Mouse (Mus musculus) heart, embryonic 11.5 days (tissue): Measurements from ENCODE around the gene Otop3. TPM values are rescaled to one million over a fixed set of nuclear protein-coding genes. Genes with fewer than 3 reads are reported as not detected.

Experiments used
- ATAC-seq: fragments of 200-750 bp; cut with Nextera tagmentation; replicated peaks from 2 replicates; pipeline ENCODE4 v1.8.0; 2017; ENCODE audit warnings: moderate library complexity; ENCODE audit not compliant: insufficient number of reproducible peaks, low FRiP score, low TSS enrichment
- H3K27ac ChIP-seq: fragments of 300-500 bp; sonication (generic); 2 replicates; pipeline ENCODE4 v1.5.1; 2014; ENCODE audit warnings: mild to moderate bottlenecking, low read depth, low read length
- H3K27me3 ChIP-seq: fragments of 300-500 bp; sonication (generic); 2 replicates; pipeline ENCODE4 v1.6.1; 2014; ENCODE audit warnings: mild to moderate bottlenecking, low read length, mixed read lengths; ENCODE audit not compliant: control insufficient read depth, insufficient read depth
- H3K36me3 ChIP-seq: fragments of 300-500 bp; sonication (generic); 2 replicates; pipeline ENCODE4 v1.6.1; 2014; ENCODE audit warnings: mild to moderate bottlenecking, low read length, moderate library complexity, mixed read lengths; ENCODE audit not compliant: control insufficient read depth, insufficient read depth
- H3K4me1 ChIP-seq: fragments of 300-500 bp; sonication (generic); 2 replicates; pipeline ENCODE4 v1.6.1; 2014; ENCODE audit warnings: low read length; ENCODE audit not compliant: control insufficient read depth, insufficient read depth
- H3K4me2 ChIP-seq: fragments of 300-500 bp; sonication (generic); 2 replicates; pipeline ENCODE4 v1.6.1; 2014; ENCODE audit warnings: mild to moderate bottlenecking, moderate library complexity
- H3K4me3 ChIP-seq: fragments of 300-500 bp; sonication (generic); 2 replicates; pipeline ENCODE4 v1.5.1; 2014; ENCODE audit warnings: low read depth, low read length
- H3K9ac ChIP-seq: fragments of 300-500 bp; sonication (generic); 2 replicates; pipeline ENCODE4 v1.6.1; 2014; ENCODE audit warnings: mild to moderate bottlenecking, low read depth, low read length, moderate library complexity
- H3K9me3 ChIP-seq: fragments of 300-500 bp; sonication (generic); replicated peaks from 2 replicates; pipeline ENCODE4 v1.6.1; 2016; ENCODE audit warnings: low read length; ENCODE audit not compliant: control insufficient read depth
- WGBS: fragments of 180-500 bp; shearing (Covaris S2); extraction: QIAGEN DNeasy Blood & Tissue Kit; methylation state at CpG from one replicate; pipeline ENCODE4 v1.1.7; 2014; ENCODE audit not compliant: insufficient replicate concordance; 5-methylcytosine and 5-hydroxymethylcytosine counted together
- polyA plus RNA-seq: library from polyadenylated mRNA; unstranded; fragments of >200 nt; fragmentation: Nextera tagmentation; extraction: Ambion mirVana; gene quantifications from 2 replicates; pipeline ENCODE4 v1.2.1, GENCODE M21; 2014

Otop3 gene
- polyA plus RNA-seq, 1 experiment from 2014 or later = not detected

DNA sequence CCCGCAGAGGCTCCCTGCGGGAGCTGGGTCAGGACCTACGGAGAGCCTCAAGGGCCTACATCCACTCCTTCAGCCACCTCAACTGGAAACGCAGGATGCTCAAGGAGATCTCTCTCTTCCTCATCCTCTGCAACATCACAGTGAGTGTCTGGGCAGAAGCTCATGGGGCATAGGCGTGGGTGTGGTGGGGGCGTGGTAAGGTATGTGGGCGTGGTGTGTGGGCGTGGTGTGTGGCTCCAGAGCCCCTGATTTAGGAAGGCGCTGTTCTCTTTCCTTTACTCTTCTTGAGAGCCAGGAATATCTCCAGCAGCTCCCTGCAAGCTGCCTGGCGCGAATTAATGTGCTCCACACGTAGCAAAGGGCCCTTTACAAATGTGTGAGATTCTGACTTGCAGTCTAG, 10.4 kb downstream of the Otop3 start:
- no peak overlapping the region; the same call in 1 of the 2 replicates for H3K4me2 ChIP-seq
- no peaks in the 10 kb centered on the region for H3K36me3 ChIP-seq
- H3K9ac ChIP-seq = no peak overlapping the region
- no peaks in the 10 kb centered on the region for H3K4me1 ChIP-seq
- H3K4me3 ChIP-seq = no peak overlapping the region
- no peak for ATAC-seq
- H3K9me3 ChIP-seq = no peaks in the 10 kb centered on the region
- H3K27me3 ChIP-seq = peaks cover 59% of the 10 kb centered on the region
- 10% methylated on average over 12 of the region's 12 CpGs for WGBS
- no peak overlapping the region for H3K27ac ChIP-seq

DNA sequence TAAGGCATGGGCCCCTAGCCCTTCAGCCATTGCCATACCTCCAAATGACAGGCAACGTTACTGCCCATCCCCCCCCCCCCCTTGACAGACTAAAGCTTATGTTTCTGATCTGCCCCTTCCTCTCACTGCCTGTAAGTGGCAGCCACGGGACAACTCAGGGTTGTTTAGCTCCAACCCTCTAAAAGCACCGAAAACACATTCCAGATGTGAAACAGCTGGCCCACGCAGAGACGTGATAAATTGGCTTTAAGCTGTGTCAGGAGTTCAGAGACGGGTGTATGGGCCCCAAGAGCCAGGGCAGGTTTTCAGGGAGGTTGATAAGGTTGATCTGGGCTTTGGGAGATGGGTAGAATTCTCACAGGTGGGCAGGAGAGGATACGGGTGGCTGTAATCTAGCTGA, 11.0 kb downstream of the Otop3 start:
- Histone ChIP-seq H3K4me1 (no peaks in the 10 kb centered on the region), H3K4me3 (no peak overlapping the region), H3K27ac (no peak overlapping the region), H3K4me2 (no peak overlapping the region), H3K36me3 (no peaks in the 10 kb centered on the region), H3K9ac (no peak overlapping the region), H3K27me3 (peaks cover 57% of the 10 kb centered on the region), H3K9me3 (no peaks in the 10 kb centered on the region)
- no peak for ATAC-seq
- WGBS = 32% methylated on average over 7 of the region's 7 CpGs

DNA sequence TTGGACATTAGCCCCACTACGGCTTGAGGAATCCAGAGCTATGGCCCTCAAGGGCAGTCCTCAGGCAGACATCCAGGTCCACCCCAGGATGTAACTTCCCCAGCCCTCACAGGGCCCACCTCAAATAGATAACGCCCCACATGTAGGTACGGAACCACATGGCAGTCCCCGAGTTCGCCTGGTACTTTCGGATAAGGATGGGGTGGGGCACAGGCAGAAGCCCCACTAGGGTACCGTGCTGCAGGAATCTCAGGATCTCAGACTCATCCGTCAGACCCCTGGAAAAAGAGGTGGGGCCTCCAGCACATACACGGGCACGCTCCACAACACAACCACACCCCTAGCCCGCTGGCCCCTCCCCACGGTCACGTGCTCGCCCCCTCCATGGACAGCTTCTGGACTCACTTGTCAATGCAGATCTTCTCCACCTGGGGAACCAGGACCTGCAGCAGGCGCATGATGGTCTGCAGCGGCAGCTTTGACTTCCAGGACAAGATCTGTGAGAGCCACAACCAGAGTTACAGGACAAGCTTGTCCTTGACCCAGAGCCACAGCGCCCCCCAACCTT, 14.2 kb downstream of the Otop3 start:
- 46% methylated on average over 17 of the region's 17 CpGs for WGBS
- Histone ChIP-seq H3K27ac (no peak overlapping the region), H3K36me3 (no peaks in the 10 kb centered on the region), H3K9ac (no peak overlapping the region), H3K27me3 (peaks cover 46% of the 10 kb centered on the region), H3K4me2 (peak overlapping the region; percentile 12; the same call in 1 of the 2 replicates), H3K4me1 (no peaks in the 10 kb centered on the region), H3K9me3 (no peaks in the 10 kb centered on the region), H3K4me3 (no peak overlapping the region)
- no peak for ATAC-seq

DNA sequence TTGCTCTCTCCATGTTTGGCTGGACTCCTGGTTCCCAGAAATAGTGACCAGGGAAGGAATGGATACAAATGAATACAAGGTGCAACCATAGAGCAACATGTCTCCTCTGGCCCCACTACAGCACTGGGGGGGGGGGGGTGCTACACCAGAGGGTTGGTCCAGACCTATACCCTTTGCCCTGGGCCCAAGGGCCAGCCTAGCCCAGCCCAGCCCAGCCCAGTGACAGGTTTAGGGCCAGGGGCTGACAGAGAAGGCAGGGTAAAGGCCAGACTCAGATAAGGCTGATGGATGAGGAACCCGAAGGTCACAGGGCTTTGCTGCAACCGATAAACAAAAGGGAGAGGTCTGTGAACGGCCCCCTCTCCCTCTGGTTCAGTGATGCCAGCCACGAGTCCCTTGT, 15.4 kb downstream of the Otop3 start:
- Histone ChIP-seq H3K27me3 (peaks cover 39% of the 10 kb centered on the region), H3K36me3 (no peaks in the 10 kb centered on the region), H3K9ac (no peak overlapping the region), H3K4me3 (no peak overlapping the region), H3K4me2 (no peak overlapping the region), H3K4me1 (no peaks in the 10 kb centered on the region), H3K9me3 (no peaks in the 10 kb centered on the region), H3K27ac (no peak overlapping the region)
- 46% methylated on average over 4 of the region's 4 CpGs for WGBS
- no peak for ATAC-seq

DNA sequence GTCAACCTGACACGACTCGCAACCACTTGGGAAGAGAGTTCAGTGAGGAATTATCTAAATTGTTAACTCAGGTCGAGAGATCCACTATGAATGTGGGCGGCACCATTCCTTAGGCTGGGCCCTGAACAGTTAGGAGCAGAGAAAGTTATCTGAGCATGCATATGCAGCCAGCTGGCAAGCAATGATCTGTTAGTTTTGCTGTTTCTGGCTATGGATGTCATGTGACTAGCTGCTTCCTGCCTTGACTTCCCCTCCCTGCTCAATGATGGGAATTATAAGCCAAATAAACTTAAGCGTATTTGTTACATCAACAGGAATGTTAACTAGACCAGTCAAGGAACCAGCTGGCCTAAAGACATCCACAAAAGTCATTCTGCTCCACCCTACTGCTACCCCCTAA, 18.8 kb downstream of the Otop3 start:
- Histone ChIP-seq H3K9ac (no peak overlapping the region), H3K4me2 (no peak overlapping the region), H3K4me3 (no peak overlapping the region), H3K27me3 (peaks cover 27% of the 10 kb centered on the region), H3K27ac (no peak overlapping the region), H3K9me3 (no peaks in the 10 kb centered on the region), H3K36me3 (no peaks in the 10 kb centered on the region), H3K4me1 (no peaks in the 10 kb centered on the region)
- no peak for ATAC-seq
- 83% methylated on average over 5 of the region's 5 CpGs for WGBS

DNA sequence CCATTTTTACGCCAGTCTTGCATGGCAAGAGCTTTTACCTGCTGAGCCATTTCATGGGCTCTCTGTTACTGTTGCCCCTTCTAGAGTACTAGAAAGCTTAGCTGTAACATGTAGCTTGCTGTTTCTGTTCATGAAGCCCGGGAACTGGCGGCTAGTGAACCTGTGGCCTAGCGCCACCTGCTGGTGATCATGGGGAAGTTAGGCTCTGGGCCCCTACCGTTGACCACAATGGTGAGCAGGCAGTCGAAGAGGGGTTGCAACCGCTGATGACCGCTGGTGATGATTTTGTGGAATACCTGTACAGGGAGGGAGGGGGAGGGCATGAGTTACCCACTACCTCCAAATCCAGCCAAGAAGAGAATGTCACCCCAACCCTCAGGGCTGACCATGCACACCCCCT, 19.7 kb downstream of the Otop3 start:
- no peaks in the 10 kb centered on the region; the same call in 1 of the 2 replicates for H3K4me1 ChIP-seq
- peaks cover 23% of the 10 kb centered on the region for H3K27me3 ChIP-seq
- WGBS = 9% methylated on average over 8 of the region's 8 CpGs
- no peak overlapping the region for H3K9ac ChIP-seq
- H3K4me3 ChIP-seq = no peak overlapping the region
- no peak overlapping the region for H3K4me2 ChIP-seq
- H3K9me3 ChIP-seq = no peaks in the 10 kb centered on the region
- ATAC-seq = 0 out of 2 replicates have a peak, but pooled peaks have one; percentile 19
- no peaks in the 10 kb centered on the region for H3K36me3 ChIP-seq
- H3K27ac ChIP-seq = no peak overlapping the region

DNA sequence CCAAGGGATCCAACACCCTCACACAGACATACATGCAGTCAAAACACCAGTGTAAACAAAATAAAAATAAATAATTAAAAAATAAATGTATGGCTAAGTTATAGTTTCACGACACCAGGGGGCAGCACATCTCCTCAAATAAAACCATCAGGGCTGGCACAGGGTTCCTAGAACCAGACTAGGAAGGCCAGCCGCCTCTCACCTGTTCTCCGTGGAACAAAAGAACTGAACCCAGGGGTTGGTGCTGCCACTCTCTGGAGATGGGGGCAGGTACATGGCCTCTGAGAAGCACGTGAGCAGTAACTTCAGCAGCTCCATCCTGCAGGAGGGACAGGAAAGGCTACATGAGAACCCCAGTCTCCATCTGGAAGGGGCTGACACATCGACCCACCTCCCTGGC, 23.9 kb downstream of the Otop3 start:
- no peak overlapping the region for H3K27ac ChIP-seq

DNA sequence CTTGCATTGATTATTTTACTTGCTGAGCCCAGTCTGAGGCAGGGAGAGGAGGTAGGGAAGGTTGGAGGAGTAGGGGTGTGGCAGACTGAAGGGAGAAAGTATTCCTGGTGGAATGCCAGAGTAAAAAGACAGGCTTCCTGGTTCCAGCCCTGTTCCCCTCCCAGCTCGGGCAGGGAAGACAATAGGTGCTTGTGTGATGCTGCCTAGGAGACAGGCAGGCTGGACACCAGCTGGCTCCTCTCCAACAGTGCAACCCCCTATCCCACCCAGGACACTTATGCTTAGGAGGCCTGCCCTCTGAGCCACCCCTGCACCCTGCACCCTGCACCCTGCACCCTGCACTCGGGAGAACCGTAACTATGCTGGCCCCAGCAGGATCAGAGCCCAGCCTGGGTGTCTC, 24.8 kb downstream of the Otop3 start:
- peaks cover 20% of the 10 kb centered on the region for H3K27me3 ChIP-seq
- no peak overlapping the region for H3K4me2 ChIP-seq
- WGBS = 34% methylated on average over 3 of the region's 3 CpGs
- H3K36me3 ChIP-seq = no peaks in the 10 kb centered on the region
- H3K27ac ChIP-seq = 0 out of 2 replicates have a peak overlapping the region, but pooled peaks have one; percentile 19
- H3K4me1 ChIP-seq = no peaks in the 10 kb centered on the region; the same call in 1 of the 2 replicates
- no peak overlapping the region for H3K4me3 ChIP-seq
- H3K9ac ChIP-seq = no peak overlapping the region
- no peaks in the 10 kb centered on the region for H3K9me3 ChIP-seq
- no peak for ATAC-seq

More for the DNA sequence above, 23.9 kb downstream of the Otop3 start:
- no peak overlapping the region for H3K4me2 ChIP-seq
- no peaks in the 10 kb centered on the region for H3K36me3 ChIP-seq
- H3K4me1 ChIP-seq = no peaks in the 10 kb centered on the region; the same call in 1 of the 2 replicates
- H3K9ac ChIP-seq = no peak overlapping the region
- H3K4me3 ChIP-seq = no peak overlapping the region
- peaks cover 20% of the 10 kb centered on the region for H3K27me3 ChIP-seq
- 19% methylated on average over 5 of the region's 5 CpGs for WGBS
- no peak for ATAC-seq
- no peaks in the 10 kb centered on the region for H3K9me3 ChIP-seq

DNA sequence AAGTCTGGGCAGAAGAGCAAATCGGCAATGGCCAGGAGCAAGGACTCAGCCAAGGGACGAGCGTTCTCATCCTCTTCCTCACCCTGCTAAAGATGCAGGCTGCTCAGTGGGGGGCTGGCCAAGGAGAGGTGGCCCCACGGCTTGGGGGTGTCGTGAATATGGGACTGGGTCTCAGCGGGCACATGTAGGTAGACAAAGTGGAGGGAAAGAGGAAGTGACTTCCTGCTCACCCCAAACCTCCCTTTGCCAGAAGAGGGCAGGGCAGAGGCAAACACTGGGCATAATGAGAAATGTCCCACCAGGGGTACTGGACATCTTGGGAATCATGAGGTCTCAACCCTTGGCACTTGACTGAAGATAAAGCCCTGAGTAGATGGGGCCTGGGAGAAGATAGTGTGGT, 25.2 kb downstream of the Otop3 start:
- Histone ChIP-seq H3K36me3 (no peaks in the 10 kb centered on the region), H3K27ac (0 out of 2 replicates have a peak overlapping the region, but pooled peaks have one; percentile 19), H3K9ac (no peak overlapping the region), H3K4me2 (no peak overlapping the region), H3K9me3 (no peaks in the 10 kb centered on the region), H3K4me3 (no peak overlapping the region), H3K27me3 (peaks cover 17% of the 10 kb centered on the region), H3K4me1 (no peaks in the 10 kb centered on the region; the same call in 1 of the 2 replicates)
- WGBS = 65% methylated on average over 6 of the region's 6 CpGs
- ATAC-seq = no peak
